Mouse (Mus musculus) bone marrow macrophage, adult 2 months (primary cell): ENCODE results near the gene Atp6v0b.

Experiments used
- CTCF ChIP-seq: IDR thresholded peaks from 2 replicates; pipeline ENCODE4 v1.5.1; 2012; ENCODE audit warnings: low read depth, mild to moderate bottlenecking, low read length, moderate library complexity
- POLR2A ChIP-seq: IDR thresholded peaks from 2 replicates; pipeline ENCODE4 v1.6.1; 2012; ENCODE audit warnings: mild to moderate bottlenecking, low read depth, low read length, borderline replicate concordance

DNA sequence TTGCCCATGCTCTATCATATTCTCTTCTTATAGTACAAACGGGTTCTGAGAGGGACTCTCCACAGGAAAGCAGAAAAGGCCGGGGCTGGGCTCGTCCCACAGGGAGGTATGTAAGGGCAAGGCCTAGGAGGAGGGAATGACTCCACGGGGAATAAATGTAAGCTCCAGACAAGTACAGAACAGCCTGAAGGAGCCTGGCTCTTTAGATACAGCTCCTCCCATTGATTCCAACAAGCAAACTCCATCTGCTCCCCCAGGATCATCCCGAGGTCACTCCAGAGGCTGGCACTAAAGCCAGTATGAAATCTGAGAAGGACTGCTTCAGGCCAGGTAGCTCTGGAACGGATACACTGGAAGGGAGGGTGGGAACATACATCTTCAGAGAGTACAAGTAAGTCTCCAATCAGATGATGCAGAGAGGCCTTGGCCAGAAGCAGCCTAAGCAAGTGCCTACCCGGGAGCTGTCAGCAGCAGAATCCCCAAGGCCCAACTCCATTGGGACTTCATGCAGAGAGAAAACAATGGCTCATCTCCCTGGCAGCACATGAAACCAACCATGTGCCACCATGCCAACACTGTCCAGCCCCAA, 25.6 kb upstream of the Atp6v0b start:
- TF ChIP-seq POLR2A (no peak), CTCF (no peak)
